8 mouse cellular contexts compared by ENCODE assay signal in the genomic region with DNA sequence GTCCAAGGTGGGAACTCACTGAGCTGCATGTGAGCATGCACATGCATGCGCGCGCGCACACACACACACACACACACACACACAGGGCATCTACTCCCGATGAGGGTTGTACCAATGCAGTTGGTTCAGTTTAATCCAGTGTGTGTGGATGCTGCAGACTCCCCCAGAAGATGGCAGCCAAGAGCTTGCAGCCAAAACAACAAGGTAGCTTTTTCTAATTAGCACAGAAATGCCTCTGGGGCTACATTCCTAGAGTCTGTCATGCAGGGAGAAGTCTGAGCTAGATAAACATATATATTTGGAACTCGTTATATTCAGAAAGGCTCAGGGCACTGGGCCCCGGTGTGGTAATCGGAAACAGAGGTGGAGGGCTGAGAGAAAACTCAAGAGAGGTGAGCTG.
DNase-seq lines count a peak whose midpoint lies in the region; ATAC-seq and TF ChIP-seq lines count a peak whose summit lies in the region.

No protein-coding gene starts in this region.

- TF ChIP-seq CTCF in liver, postnatal 0 days (IDR thresholded peaks at IDR 0.05; ENCODE audit: low read depth) = peak; percentile 66

- H3K27ac ChIP-seq in liver, postnatal 0 days (ENCODE audit: low read depth) = no peak overlapping the region
- no peak overlapping the region for H3K27ac ChIP-seq in neural tube, embryonic 15.5 days (replicated peaks)

- H3K4me3 ChIP-seq in liver, postnatal 0 days (ENCODE audit: low read depth, low read length) = no peak overlapping the region
- no peak overlapping the region for H3K4me3 ChIP-seq in neural tube, embryonic 15.5 days (replicated peaks)

- no peaks in the 10 kb centered on the region for H3K4me1 ChIP-seq in liver, postnatal 0 days (ENCODE audit: insufficient read depth)
- peaks cover 28% of the 10 kb centered on the region for H3K4me1 ChIP-seq in neural tube, embryonic 15.5 days

- no peak overlapping the region for H3K9ac ChIP-seq in liver, postnatal 0 days (replicated peaks)
- H3K9ac ChIP-seq in neural tube, embryonic 15.5 days (replicated peaks) = no peak overlapping the region

- no peak for TF ChIP-seq EP300 in liver, postnatal 0 days (IDR thresholded peaks at IDR 0.05; ENCODE audit: low read depth)

- intact Hi-C loops in heart, postnatal 25 days (cut with DNase I) = loop anchor here (10.0 kb wide), 3 partner anchors 176 to 386 kb away; partner anchors contain the start of gene Prrc2c

- H3K36me3 ChIP-seq in liver, postnatal 0 days (replicated peaks; ENCODE audit: insufficient read depth, low read length) = no peaks in the 10 kb centered on the region
- no peaks in the 10 kb centered on the region for H3K36me3 ChIP-seq in neural tube, embryonic 15.5 days

- peak; percentile 17 for DNase-seq in heart, adult 8-10 months (ENCODE audit: low spot score)
- no peak for DNase-seq in heart, postnatal 25 days (ENCODE audit: low spot score)
- peak; percentile 70 to 79 for DNase-seq in kidney, postnatal 36 days
- DNase-seq in liver, postnatal 0 days = peak; percentile 39
- no peak for DNase-seq in natural killer cell, adult 2 months (ENCODE audit: low spot score in 2 of 2)

- H3K9me3 ChIP-seq in liver, postnatal 0 days (ENCODE audit: low read length) = no peaks in the 10 kb centered on the region
- no peaks in the 10 kb centered on the region for H3K9me3 ChIP-seq in neural tube, embryonic 15.5 days (replicated peaks)

- 69% methylated on average over 8 of the region's 8 CpGs for WGBS in liver, postnatal 0 days (ENCODE audit: insufficient replicate concordance)
- 66% methylated on average over 8 of the region's 8 CpGs for WGBS in neural tube, embryonic 15.5 days

- no peak overlapping the region for H3K4me2 ChIP-seq in liver, postnatal 0 days (ENCODE audit: low read depth, low read length)
- H3K4me2 ChIP-seq in neural tube, embryonic 15.5 days = no peak overlapping the region

- peak; percentile 69 for ATAC-seq in common myeloid progenitor, adult 5-6 weeks (replicated peaks; ENCODE audit: low read depth, poor library complexity, severe bottlenecking)
- peak; percentile 30; the same call in 1 of the 2 replicates for ATAC-seq in granulocyte monocyte progenitor cell, adult 5-6 weeks (replicated peaks; ENCODE audit: poor library complexity, severe bottlenecking)
- ATAC-seq in liver, postnatal 0 days = 0 out of 2 replicates have a peak, but pooled peaks have one; percentile 23
- peak; percentile 60 for ATAC-seq in neural tube, embryonic 15.5 days (ENCODE audit: low FRiP score)

- no peaks in the 10 kb centered on the region for H3K27me3 ChIP-seq in liver, postnatal 0 days (ENCODE audit: insufficient read depth, low read length)
- H3K27me3 ChIP-seq in neural tube, embryonic 15.5 days (replicated peaks) = no peaks in the 10 kb centered on the region

Comparison
In these comparisons a context has a peak if more than half of its experiments do, and no peak if none do; other contexts are left out.
1. DNase-seq: peak in heart, adult 8-10 months (single experiment), kidney, postnatal 36 days (2 of 2) and liver, postnatal 0 days (single experiment); none in heart, postnatal 25 days (single experiment) and natural killer cell, adult 2 months (0 of 2).
2. Peak in every context shown above with its lines, with median percentiles within 50 percentile points of each other: ATAC-seq.